Mouse (Mus musculus): Measurements from ENCODE around the gene Stra6l.

GRCm38 (mm10) chr4:45802900-45803299, 45.6 kb upstream of the Stra6l start:
- TF ChIP-seq CTCF (IDR thresholded peaks at IDR 0.05; ENCODE audit: insufficient read depth, low read depth, low read length) = no peak
- no peak for TF ChIP-seq POLR2A (IDR thresholded peaks at IDR 0.05; ENCODE audit: insufficient read depth, low read depth, low read length)
